Mouse (Mus musculus): ENCODE results near the gene Hrk. TPM values are rescaled to one million over a fixed set of nuclear protein-coding genes. Genes with fewer than 3 reads are reported as not detected.
A peak's percentile ranks its signal among the peaks of the same experiment; 100 is the strongest.

Hrk gene
- polyA plus RNA-seq, 1 experiment from 2014 or later: 0.32 TPM

DNA sequence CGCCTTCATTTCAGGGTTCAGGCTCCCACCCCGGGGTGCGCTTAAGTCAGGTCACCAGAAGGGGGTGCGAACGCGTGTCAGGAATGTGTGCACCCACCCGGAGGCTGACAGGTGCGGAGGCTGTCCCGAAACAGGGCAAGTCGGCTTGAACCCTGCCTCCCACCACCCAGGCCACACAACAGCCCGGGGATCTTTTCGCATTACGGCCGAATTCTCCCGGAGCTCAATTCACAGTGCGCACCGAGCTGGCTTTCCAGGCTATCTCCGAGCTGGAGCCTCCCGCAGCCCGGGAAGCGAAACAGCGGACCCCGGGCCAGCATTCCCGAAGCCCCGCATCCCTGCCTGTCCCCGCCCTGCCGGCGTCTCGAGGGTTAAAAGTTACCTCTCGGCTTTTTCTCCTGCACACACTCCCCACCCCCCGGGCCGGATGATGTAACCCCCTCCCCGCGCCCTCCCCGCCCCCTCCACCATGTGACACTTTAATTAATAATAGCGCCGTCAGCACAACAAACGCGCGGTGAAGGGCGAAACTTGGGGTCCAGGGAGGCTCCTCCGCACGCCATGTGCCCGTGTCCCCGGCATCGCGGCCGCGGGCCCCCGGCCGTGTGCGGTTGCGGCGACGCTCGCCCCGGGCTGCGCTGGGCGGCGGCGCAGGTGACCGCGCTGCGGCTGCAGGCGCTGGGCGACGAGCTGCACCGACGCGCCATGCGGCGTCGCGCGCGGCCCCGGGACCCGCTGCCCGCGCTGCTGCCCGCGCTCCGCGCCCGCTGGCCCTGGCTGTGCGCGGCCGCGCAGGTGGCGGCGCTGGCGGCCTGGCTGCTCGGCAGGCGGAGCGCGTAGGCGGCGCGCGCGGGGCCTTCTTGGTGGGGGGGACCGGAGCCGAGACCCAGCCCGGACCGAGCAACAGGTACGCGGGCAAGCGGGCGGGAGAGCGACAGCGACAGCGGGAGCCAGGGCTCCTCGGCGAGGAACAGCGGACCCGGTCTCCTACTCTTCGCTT is 5.1 kb downstream of the Hrk start:
- Histone ChIP-seq H3K4me3 (peak overlapping the region; percentile 61), H3K9me3 (no peaks in the 10 kb centered on the region), H3K36me3 (replicated peaks) (no peaks in the 10 kb centered on the region), H3K4me1 (peaks cover 42% of the 10 kb centered on the region), H3K27ac (replicated peaks) (no peak overlapping the region; the same call in 1 of the 2 replicates), H3K27me3 (replicated peaks; ENCODE audit: low read depth, poor library complexity, severe bottlenecking) (peaks cover 98% of the 10 kb centered on the region)
- peak; percentile 61 for DNase-seq (ENCODE audit: low spot score)
- WGBS: 3% methylated on average over 117 of the region's 117 CpGs

- Histone ChIP-seq H3K4me1 (peaks cover 47% of the 10 kb centered on the region), H3K27me3 (replicated peaks; ENCODE audit: low read depth, poor library complexity, severe bottlenecking) (peaks cover 95% of the 10 kb centered on the region), H3K36me3 (replicated peaks) (no peaks in the 10 kb centered on the region), H3K27ac (replicated peaks) (no peak overlapping the region), H3K9me3 (peaks cover 8% of the 10 kb centered on the region), H3K4me3 (peak overlapping the region; percentile 61)
- 1% methylated on average over 25 of the region's 25 CpGs for WGBS
- DNase-seq (ENCODE audit: low spot score): peak; percentile 62
Observed at GRCm38 (mm10) chr5:118170888-118171529, 6.6 kb downstream of the Hrk start.

DNA sequence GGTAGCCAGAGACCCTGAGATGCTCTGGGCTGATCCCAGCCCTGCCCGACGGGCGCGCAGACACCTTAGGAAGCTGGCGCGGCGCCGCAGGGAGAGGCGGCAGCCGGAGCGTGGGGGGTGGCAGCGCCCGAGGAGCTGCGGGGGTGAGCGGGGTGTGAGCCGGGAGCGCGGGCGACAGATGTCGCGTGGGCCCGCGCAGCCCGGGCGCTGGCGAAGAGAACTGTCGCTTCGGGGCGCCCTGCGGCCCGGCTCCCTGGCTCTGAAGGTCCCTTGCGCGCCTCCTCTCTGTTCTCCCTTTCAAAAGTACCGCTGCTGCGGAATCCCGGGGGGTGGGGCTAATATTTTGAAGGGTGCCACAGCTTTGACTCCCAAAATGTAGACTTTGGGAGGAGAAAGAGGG is 7.2 kb downstream of the Hrk start:
- H3K27me3 ChIP-seq (replicated peaks; ENCODE audit: low read depth, poor library complexity, severe bottlenecking): peaks cover 88% of the 10 kb centered on the region
- H3K4me1 ChIP-seq: peaks cover 47% of the 10 kb centered on the region
- peak overlapping the region; percentile 61 for H3K4me3 ChIP-seq
- H3K36me3 ChIP-seq (replicated peaks): no peaks in the 10 kb centered on the region
- peaks cover 8% of the 10 kb centered on the region for H3K9me3 ChIP-seq
- 1% methylated on average over 36 of the region's 36 CpGs for WGBS
- peak; percentile 46 for DNase-seq (ENCODE audit: low spot score)
- H3K27ac ChIP-seq (replicated peaks): no peak overlapping the region

GRCm38 (mm10) chr5:118172078-118172723 is 7.8 kb downstream of the Hrk start:
- Histone ChIP-seq H3K27me3 (replicated peaks; ENCODE audit: low read depth, poor library complexity, severe bottlenecking) (peaks cover 84% of the 10 kb centered on the region), H3K9me3 (peaks cover 8% of the 10 kb centered on the region), H3K36me3 (replicated peaks) (no peaks in the 10 kb centered on the region), H3K4me1 (peaks cover 47% of the 10 kb centered on the region), H3K4me3 (peak overlapping the region; percentile 61), H3K27ac (replicated peaks) (no peak overlapping the region)
- DNase-seq (ENCODE audit: low spot score): peak; percentile 36
- WGBS: under 1% methylated on average over 27 of the region's 27 CpGs

- whole genome bisulfite sequencing: under 1% methylated on average over 22 of the region's 22 CpGs
Observed at GRCm38 (mm10) chr5:118174310-118175009, 10.0 kb downstream of the Hrk start.

DNA sequence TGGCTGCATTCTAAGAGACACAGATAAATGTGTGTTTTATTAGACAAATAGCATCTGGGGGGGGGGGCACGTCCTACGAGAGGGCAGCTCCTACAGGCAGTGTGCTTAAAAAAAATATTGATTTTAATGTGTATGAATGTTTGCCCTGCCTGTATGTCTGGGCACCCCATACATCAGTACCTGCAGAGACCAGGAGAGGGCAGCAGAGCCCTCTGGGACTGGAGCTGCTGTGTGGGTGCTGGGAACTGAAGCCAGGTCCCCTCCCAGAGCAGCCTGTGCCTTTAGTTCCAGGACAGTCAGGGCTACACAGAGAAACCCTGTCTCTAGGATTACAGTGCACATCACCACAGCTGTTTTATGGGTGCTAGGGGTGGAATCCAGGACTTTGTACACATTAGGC is 10.7 kb downstream of the Hrk start:
- Histone ChIP-seq H3K4me3 (peak overlapping the region; percentile 54), H3K4me1 (peaks cover 38% of the 10 kb centered on the region), H3K36me3 (replicated peaks) (no peaks in the 10 kb centered on the region), H3K27me3 (replicated peaks; ENCODE audit: low read depth, poor library complexity, severe bottlenecking) (peaks cover 62% of the 10 kb centered on the region), H3K27ac (replicated peaks) (peak overlapping the region; percentile 61; the same call in 1 of the 2 replicates), H3K9me3 (peaks cover 8% of the 10 kb centered on the region)
- DNase-seq (ENCODE audit: low spot score): no peak
- WGBS: 15% methylated on average over 2 of the region's 2 CpGs

More at GRCm38 (mm10) chr5:118174310-118175009, 10.0 kb downstream of the Hrk start:
- DNase-seq (ENCODE audit: low spot score): peak; percentile 60
- Histone ChIP-seq H3K36me3 (replicated peaks) (no peaks in the 10 kb centered on the region), H3K4me3 (peak overlapping the region; percentile 54), H3K27ac (replicated peaks) (peak overlapping the region; percentile 61; the same call in 1 of the 2 replicates), H3K9me3 (peaks cover 8% of the 10 kb centered on the region), H3K4me1 (peaks cover 42% of the 10 kb centered on the region), H3K27me3 (replicated peaks; ENCODE audit: low read depth, poor library complexity, severe bottlenecking) (peaks cover 69% of the 10 kb centered on the region)

GRCm38 (mm10) chr5:118177640-118178039 is 13.2 kb downstream of the Hrk start:
- H3K9me3 ChIP-seq: peaks cover 8% of the 10 kb centered on the region
- peaks cover 37% of the 10 kb centered on the region for H3K27me3 ChIP-seq (replicated peaks; ENCODE audit: low read depth, poor library complexity, severe bottlenecking)
- 83% methylated on average over 7 of the region's 7 CpGs for WGBS
- H3K27ac ChIP-seq (replicated peaks): no peak overlapping the region
- no peak for DNase-seq (ENCODE audit: low spot score)
- no peaks in the 10 kb centered on the region for H3K36me3 ChIP-seq (replicated peaks)
- peaks cover 18% of the 10 kb centered on the region for H3K4me1 ChIP-seq
- H3K4me3 ChIP-seq: no peak overlapping the region

GRCm38 (mm10) chr5:118186903-118187633 is 22.6 kb downstream of the Hrk start:
- Histone ChIP-seq H3K27me3 (replicated peaks; ENCODE audit: low read depth, poor library complexity, severe bottlenecking) (peaks cover 27% of the 10 kb centered on the region), H3K9me3 (no peaks in the 10 kb centered on the region), H3K27ac (replicated peaks) (no peak overlapping the region; the same call in 1 of the 2 replicates), H3K4me3 (no peak overlapping the region), H3K36me3 (replicated peaks) (no peaks in the 10 kb centered on the region), H3K4me1 (peaks cover 69% of the 10 kb centered on the region)
- 87% methylated on average over 9 of the region's 9 CpGs for WGBS
- no peak for DNase-seq (ENCODE audit: low spot score)

DNA sequence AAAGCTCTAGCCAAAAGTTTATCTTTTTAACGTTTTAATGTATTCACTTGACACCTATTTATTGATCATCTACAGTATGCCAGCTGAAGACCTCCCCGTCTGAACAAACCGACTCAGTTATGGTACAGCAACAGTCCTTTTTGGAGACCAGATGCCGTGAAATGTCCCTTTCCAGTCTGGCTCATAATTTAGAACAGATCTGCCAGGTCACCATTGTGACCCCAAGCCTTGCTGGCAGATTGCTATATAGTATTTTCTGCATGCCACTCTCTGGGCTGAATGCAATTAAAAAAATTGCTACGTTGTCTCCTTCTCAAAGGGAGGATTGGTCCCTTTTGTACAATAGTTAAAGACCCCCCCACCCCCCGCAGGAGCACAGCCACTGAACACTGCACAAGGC is 23.9 kb downstream of the Hrk start:
- H3K4me3 ChIP-seq: no peak overlapping the region
- no peaks in the 10 kb centered on the region for H3K9me3 ChIP-seq
- H3K27me3 ChIP-seq (replicated peaks; ENCODE audit: low read depth, poor library complexity, severe bottlenecking): peaks cover 40% of the 10 kb centered on the region
- H3K4me1 ChIP-seq: peaks cover 78% of the 10 kb centered on the region
- H3K27ac ChIP-seq (replicated peaks): no peak overlapping the region
- H3K36me3 ChIP-seq (replicated peaks): no peaks in the 10 kb centered on the region
- WGBS: 45% methylated on average over 6 of the region's 6 CpGs
- peak; percentile 55 for DNase-seq (ENCODE audit: low spot score)

DNA sequence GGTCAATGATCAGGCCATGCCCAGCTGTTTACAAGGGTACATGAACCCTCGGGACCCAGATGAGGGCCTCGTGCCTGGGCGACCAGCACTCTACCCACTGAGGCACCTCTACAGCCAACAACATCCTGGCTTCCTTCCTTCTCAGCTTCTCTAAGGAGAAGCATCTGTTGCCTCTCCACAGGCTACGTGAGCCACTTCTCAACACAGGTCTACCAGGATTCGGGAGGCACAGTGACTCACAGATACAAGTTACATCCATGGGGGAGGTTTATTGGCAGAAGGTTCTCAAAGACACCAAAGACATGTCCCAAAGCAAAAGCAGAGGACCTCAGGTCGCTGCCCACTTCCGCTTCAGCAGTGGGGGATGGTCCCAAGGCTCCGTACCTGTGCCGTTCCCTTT is 26.0 kb downstream of the Hrk start:
- DNase-seq (ENCODE audit: low spot score): no peak
- peaks cover 72% of the 10 kb centered on the region for H3K4me1 ChIP-seq
- no peaks in the 10 kb centered on the region for H3K36me3 ChIP-seq (replicated peaks)
- no peak overlapping the region for H3K27ac ChIP-seq (replicated peaks)
- 86% methylated on average over 9 of the region's 9 CpGs for WGBS
- H3K4me3 ChIP-seq: no peak overlapping the region
- H3K9me3 ChIP-seq: no peaks in the 10 kb centered on the region
- H3K27me3 ChIP-seq (replicated peaks; ENCODE audit: low read depth, poor library complexity, severe bottlenecking): peaks cover 53% of the 10 kb centered on the region

DNA sequence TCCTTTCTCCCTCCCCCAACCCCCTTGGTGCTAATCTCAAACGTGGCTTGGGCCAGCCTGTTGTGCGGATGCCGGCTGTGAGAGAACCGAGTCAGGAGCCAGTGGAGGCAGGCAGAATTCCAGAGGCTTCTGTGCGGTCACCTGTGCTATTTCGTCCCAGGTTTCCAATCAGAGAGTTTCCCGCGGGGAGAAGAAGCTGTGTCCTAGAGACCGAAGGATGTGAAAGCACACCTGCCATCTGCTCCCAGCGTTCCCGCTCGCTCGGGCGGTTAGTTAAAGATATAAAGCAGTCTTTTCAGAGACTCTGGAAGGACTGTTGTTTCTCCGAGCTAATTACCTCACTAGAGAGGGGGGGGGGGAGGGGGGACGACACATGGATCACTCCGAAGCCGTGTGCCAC is 27.8 kb downstream of the Hrk start:
- H3K36me3 ChIP-seq (replicated peaks): no peaks in the 10 kb centered on the region
- 20% methylated on average over 18 of the region's 18 CpGs for WGBS
- 0 out of 2 replicates have a peak overlapping the region, but pooled peaks have one; percentile 0 for H3K4me3 ChIP-seq
- peaks cover 50% of the 10 kb centered on the region for H3K27me3 ChIP-seq (replicated peaks; ENCODE audit: low read depth, poor library complexity, severe bottlenecking)
- no peaks in the 10 kb centered on the region for H3K9me3 ChIP-seq
- peak overlapping the region; percentile 19; the same call in 1 of the 2 replicates for H3K27ac ChIP-seq (replicated peaks)
- DNase-seq (ENCODE audit: low spot score): no peak
- peaks cover 56% of the 10 kb centered on the region for H3K4me1 ChIP-seq

All from embryonic facial prominence, embryonic 10.5 days (tissue).